Mouse (Mus musculus): ENCODE measurements around the gene Pan3. TPM values are rescaled to one million over a fixed set of nuclear protein-coding genes. Genes with fewer than 3 reads are reported as not detected.

The Pan3 gene
- total and polyA plus RNA-seq, 3 experiments = 20.0 to 30.5 (median 27.3) TPM

GRCm38 (mm10) chr5:147597825-147598224, 167.9 kb downstream of the Pan3 start:
- 69% methylated on average over 16 of the region's 16 CpGs for WGBS
- intact Hi-C loops (cut with DNase I) = no loop called here

More at GRCm38 (mm10) chr5:147597825-147598224, 167.9 kb downstream of the Pan3 start:
- H3K27ac ChIP-seq = no peak overlapping the region
- DNase-seq = no peak
- H3K4me3 ChIP-seq = no peak overlapping the region
- no peaks in the 10 kb centered on the region for H3K4me1 ChIP-seq (ENCODE audit: control insufficient read depth, insufficient read depth, low read length)
- H3K36me3 ChIP-seq (ENCODE audit: control insufficient read depth, insufficient read depth, low read length) = no peaks in the 10 kb centered on the region
- TF ChIP-seq CTCF (IDR thresholded peaks at IDR 0.05) (no peak), EP300 (IDR thresholded peaks at IDR 0.05; ENCODE audit: insufficient read depth, low read depth, low read length) (no peak), POLR2A (IDR thresholded peaks at IDR 0.05; ENCODE audit: insufficient read depth, low read depth, low read length) (no peak)
- no peaks in the 10 kb centered on the region for H3K79me2 ChIP-seq (replicated peaks; ENCODE audit: control insufficient read depth, insufficient read depth, low read length)
- H3K27me3 ChIP-seq (ENCODE audit: control insufficient read depth, insufficient read depth, low read length) = no peaks in the 10 kb centered on the region
- H3K9ac ChIP-seq (ENCODE audit: low read depth, low read length) = no peak overlapping the region

Other genes starting within 250 kb of the Pan3 start
- not detected for gene Gsx1, start 241.5 kb upstream of the Pan3 start, total RNA-seq (2021)
- not detected in 2 replicates for gene Gsx1, start 241.5 kb upstream of the Pan3 start, polyA plus RNA-seq (2012; rRNA removed)
- gene Pdx1, start 160.2 kb upstream of the Pan3 start, total RNA-seq (2021) = not detected
- not detected in 2 replicates for gene Pdx1, start 160.2 kb upstream of the Pan3 start, polyA plus RNA-seq (2012; rRNA removed)
- not detected for gene Cdx2, start 122.9 kb upstream of the Pan3 start, total RNA-seq (2021)
- gene Cdx2, start 122.9 kb upstream of the Pan3 start, polyA plus RNA-seq (2012; rRNA removed) = not detected in 2 replicates
- not detected for gene Urad, start 107.7 kb upstream of the Pan3 start, total RNA-seq (2021)
- gene Urad, start 107.7 kb upstream of the Pan3 start, polyA plus RNA-seq (2012; rRNA removed) = not detected in 2 replicates
- gene Flt3, start 29.7 kb upstream of the Pan3 start, total RNA-seq (2021) = under 1 TPM; 0.09 to 0.13 TPM
- gene Flt3, start 29.7 kb upstream of the Pan3 start, polyA plus RNA-seq (2012; rRNA removed) = 0.12 and 0.16 TPM in 2 replicates

Measured in heart, adult 2 months (tissue).